Mouse (Mus musculus) hindbrain, embryonic 10.5 days (tissue): ENCODE measurements around the gene Rps2. TPM values are rescaled to one million over a fixed set of nuclear protein-coding genes. Genes with fewer than 3 reads are reported as not detected.
"Not testable (repeated sequence)": the region's sequence is repeated elsewhere in the genome, so short reads cannot be mapped to it uniquely, and the experiment has no call there.

Source experiments
- DNase-seq: peaks from one replicate; pipeline ENCODE4 v3.0.0-alpha.2; 2017; ENCODE audit warnings: low spot score
- H3K27ac ChIP-seq: fragments of 300-500 bp; sonication (generic); 2 replicates; pipeline ENCODE4 v1.5.1; 2016; ENCODE audit warnings: mild to moderate bottlenecking, moderate library complexity
- H3K27me3 ChIP-seq: fragments of 300-500 bp; sonication (generic); 2 replicates; pipeline ENCODE4 v1.6.1; 2016; ENCODE audit warnings: mild to moderate bottlenecking; ENCODE audit not compliant: poor library complexity, insufficient read depth, severe bottlenecking
- H3K36me3 ChIP-seq: fragments of 300-500 bp; sonication (generic); 2 replicates; pipeline ENCODE4 v1.6.1; 2016; ENCODE audit warnings: mild to moderate bottlenecking, moderate library complexity
- H3K4me1 ChIP-seq: fragments of 300-500 bp; sonication (generic); replicated peaks from 2 replicates; pipeline ENCODE4 v1.6.1; 2016; ENCODE audit warnings: mild to moderate bottlenecking
- H3K4me3 ChIP-seq: fragments of 300-500 bp; sonication (generic); 2 replicates; pipeline ENCODE4 v1.5.1; 2016; ENCODE audit warnings: mild to moderate bottlenecking, moderate library complexity
- H3K9me3 ChIP-seq: fragments of 300-500 bp; sonication (generic); 2 replicates; pipeline ENCODE4 v1.6.1; 2016; ENCODE audit warnings: mild to moderate bottlenecking, moderate library complexity
- whole genome bisulfite sequencing: fragments of 180-500 bp; shearing (Covaris S2); methylation state at CpG from one replicate; pipeline ENCODE4 v1.1.7; 2016; 5-methylcytosine and 5-hydroxymethylcytosine counted together
- polyA plus RNA-seq: library from polyadenylated mRNA; unstranded; fragments of >200 nt; fragmentation: Nextera tagmentation; extraction: Ambion mirVana; gene quantifications from 2 replicates; pipeline ENCODE4 v1.2.1, GENCODE M21; 2016

The Rps2 gene
- polyA plus RNA-seq, 1 experiment from 2014 or later = 1,403 TPM

DNA sequence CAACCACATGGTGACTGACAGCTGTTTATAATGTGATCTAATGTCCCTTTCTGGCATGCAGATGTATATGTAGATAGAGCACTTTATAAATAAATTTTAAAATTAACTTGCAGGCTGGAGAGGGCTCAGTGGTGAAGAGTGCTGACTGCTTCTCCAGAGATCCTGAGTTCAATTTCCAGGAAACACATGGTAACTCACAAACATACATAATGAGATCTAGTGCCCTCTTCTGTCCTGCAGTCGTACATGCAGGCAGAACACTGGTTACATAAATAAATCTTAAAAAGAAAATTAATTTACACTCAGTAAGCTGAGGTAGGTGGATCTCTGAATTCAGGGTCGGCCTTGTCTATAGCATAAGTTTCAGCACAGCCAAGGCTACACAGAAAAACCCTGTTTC is 9.3 kb upstream of the Rps2 start:
- H3K4me3 ChIP-seq = peak overlapping the region; percentile 93; the same call in 1 of the 2 replicates
- H3K36me3 ChIP-seq = peaks cover 21% of the 10 kb centered on the region
- DNase-seq = no peak
- no peaks in the 10 kb centered on the region for H3K27me3 ChIP-seq
- H3K27ac ChIP-seq = no peak overlapping the region
- no peaks in the 10 kb centered on the region for H3K9me3 ChIP-seq
- H3K4me1 ChIP-seq = peaks cover 16% of the 10 kb centered on the region
- WGBS = 43% methylated on average over 2 of the region's 2 CpGs

DNA sequence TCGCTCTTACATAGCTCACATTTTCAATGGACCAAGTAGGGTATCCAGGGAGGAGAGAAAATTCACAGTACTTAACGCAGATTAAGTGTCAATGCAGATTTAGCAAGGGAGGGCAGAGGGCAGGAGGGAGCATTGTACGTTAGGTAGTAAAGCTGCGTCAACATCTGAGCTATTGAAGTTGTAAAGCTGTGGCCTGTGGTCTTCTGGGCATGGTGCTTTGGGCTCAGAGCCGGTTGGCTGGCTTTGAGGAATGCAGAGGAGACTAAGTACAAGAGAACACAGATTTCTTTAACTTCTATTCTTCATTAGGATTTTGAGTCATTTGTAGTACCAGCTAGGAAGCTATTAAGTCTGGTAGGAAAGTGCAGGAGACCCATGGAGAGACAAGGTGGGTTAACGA is 2.4 kb upstream of the Rps2 start:
- no peak overlapping the region for H3K4me3 ChIP-seq
- DNase-seq = no peak
- peaks cover 12% of the 10 kb centered on the region for H3K4me1 ChIP-seq
- no peaks in the 10 kb centered on the region for H3K9me3 ChIP-seq
- H3K27ac ChIP-seq = no peak overlapping the region
- WGBS = 74% methylated on average over 6 of the region's 6 CpGs
- no peaks in the 10 kb centered on the region for H3K27me3 ChIP-seq
- H3K36me3 ChIP-seq = peaks cover 36% of the 10 kb centered on the region

DNA sequence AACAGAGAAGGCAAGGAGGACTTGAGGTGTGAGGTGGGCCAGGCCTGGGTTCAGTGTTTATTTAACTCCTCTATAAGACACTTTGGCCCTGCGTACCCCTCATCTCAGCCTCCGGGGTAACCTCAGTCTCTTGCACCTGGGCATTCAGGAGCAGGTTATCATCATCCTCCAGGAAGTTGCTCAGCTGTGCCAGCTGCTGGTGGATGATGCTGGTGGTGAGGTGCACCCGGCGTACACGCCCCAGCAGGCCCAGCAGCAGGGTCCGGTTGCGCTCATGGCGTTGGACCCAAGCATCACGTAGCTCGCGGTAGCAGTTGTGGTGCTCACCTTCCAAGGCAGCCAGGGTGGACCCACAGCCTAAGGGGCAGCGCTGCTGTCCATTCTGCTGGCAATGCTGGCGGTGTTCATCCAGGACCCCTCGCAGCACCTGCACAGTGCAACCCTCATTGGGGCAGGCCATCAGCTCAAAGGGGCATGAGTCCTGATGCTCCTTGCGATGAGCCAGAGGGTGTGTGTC is 1.7 kb upstream of the Rps2 start:
- Histone ChIP-seq H3K4me3 (peak overlapping the region; percentile 9; the same call in 1 of the 2 replicates), H3K4me1 (peaks cover 14% of the 10 kb centered on the region), H3K9me3 (no peaks in the 10 kb centered on the region), H3K27ac (no peak overlapping the region), H3K27me3 (no peaks in the 10 kb centered on the region), H3K36me3 (peaks cover 41% of the 10 kb centered on the region)
- WGBS = 94% methylated on average over 15 of the region's 15 CpGs
- no peak for DNase-seq

DNA sequence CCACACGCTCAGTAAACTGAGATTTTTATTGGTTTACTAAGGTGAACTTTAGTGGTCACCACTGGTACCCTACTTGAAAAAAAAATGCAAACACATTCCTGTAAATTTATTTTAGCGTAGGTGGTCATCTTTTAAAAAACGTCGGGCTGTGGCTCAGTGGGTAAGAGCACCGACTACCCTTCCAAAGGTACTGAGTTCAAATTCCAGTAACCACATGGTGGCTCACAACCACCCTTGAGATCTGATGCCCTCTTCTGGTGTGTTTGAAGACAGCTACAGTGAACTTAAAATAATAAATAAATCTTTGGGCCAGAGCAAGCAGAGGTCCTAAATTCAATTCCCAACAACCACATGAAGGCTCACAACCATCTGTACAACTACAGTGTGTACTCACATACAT is 1.0 kb downstream of the Rps2 start:
- Histone ChIP-seq H3K27ac (peak overlapping the region; percentile 94), H3K4me1 (peaks cover 40% of the 10 kb centered on the region), H3K4me3 (peak overlapping the region; percentile 82), H3K36me3 (peaks cover 56% of the 10 kb centered on the region)
- 65% methylated on average over 5 of the region's 5 CpGs for WGBS
- not testable (repeated sequence) for H3K27me3 ChIP-seq, H3K9me3 ChIP-seq, DNase-seq

DNA sequence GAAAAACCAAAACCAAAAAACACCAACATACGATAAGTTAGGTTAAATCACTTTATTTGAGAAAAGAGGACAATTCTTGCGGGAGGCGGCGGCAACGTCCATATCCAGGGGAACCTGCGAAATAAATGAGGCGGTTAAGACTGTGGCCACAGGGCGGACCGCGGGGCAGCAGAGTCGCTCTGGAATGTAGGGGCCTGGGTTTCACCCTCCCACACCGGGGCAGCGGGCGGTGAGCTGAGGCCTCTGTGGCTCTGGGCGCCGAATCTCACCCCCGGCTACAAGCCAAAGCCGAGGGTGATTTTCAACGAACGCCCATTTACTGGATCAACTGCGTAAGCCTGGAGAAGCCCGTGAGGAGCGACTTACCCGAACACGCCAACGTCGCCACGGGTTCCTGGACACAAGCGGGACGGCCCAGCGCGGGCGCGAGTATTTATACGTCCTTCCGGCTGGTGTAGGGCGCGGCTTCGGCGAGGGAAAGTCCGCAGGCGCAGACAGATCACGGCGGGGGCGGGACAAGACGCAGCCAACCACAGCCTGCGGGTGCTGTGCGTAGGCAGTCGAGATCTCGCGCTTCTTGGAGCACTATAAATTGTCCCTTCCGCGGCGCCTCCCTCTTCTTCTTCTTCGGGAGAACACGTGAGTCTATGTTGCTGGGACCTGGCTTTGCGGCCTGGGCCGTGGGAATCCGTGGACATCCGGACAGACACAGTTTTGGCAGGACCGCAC is 1.7 kb downstream of the Rps2 start:
- H3K27me3 ChIP-seq = no peaks in the 10 kb centered on the region
- peak overlapping the region; percentile 82 for H3K4me3 ChIP-seq
- DNase-seq = peak; percentile 99
- peaks cover 56% of the 10 kb centered on the region for H3K36me3 ChIP-seq
- WGBS = under 1% methylated on average over 61 of the region's 61 CpGs
- peak overlapping the region; percentile 94 for H3K27ac ChIP-seq
- H3K9me3 ChIP-seq = no peaks in the 10 kb centered on the region
- peaks cover 44% of the 10 kb centered on the region for H3K4me1 ChIP-seq

DNA sequence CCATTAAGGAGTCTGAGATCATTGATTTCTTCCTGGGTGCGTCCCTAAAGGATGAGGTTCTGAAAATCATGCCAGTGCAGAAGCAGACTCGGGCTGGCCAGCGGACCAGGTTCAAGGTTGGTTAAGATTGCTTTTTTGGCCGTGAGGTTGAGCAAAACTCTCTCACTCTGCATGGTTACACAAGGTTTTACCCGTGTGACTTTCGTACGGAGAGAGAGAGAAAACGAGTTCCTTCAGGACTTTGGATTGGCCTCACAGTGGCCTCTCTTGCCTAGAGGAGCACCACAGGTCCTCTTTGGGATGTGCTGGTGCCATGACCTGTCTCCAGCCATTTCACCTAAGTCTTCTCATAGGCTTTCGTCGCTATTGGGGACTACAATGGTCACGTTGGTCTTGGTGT is 2.7 kb downstream of the Rps2 start:
- peak overlapping the region; percentile 82 for H3K4me3 ChIP-seq
- peak; percentile 14 for DNase-seq
- not testable (repeated sequence) for H3K27me3 ChIP-seq, H3K9me3 ChIP-seq
- H3K36me3 ChIP-seq = peaks cover 53% of the 10 kb centered on the region
- WGBS = 1% methylated on average over 11 of the region's 11 CpGs
- peak overlapping the region; percentile 94 for H3K27ac ChIP-seq
- peaks cover 44% of the 10 kb centered on the region for H3K4me1 ChIP-seq

DNA sequence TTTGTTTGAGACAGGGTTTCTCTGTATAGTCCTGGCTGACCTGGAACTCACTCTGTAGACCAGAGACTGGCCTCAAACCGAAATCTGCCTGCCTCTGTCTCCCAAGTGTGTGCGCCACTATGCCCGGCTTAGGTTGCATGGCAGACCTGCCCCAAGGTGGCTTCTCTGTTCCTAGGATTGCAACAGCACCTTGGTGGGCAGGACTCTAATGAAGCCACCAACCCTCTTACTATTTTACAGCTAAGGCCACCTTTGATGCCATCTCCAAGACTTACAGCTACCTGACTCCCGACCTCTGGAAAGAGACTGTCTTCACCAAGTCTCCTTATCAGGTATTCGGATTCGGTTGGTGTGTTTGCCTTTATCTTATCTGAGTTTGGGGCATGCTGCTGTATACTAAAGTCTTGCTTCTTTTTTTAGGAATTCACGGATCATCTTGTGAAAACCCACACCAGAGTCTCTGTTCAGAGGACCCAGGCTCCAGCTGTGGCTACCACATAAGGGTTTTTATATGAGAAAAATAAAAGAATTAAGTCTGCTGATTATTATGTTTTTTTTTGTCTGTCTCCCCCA is 3.6 kb downstream of the Rps2 start:
- H3K4me3 ChIP-seq = peak overlapping the region; percentile 82
- 70% methylated on average over 7 of the region's 7 CpGs for WGBS
- H3K36me3 ChIP-seq = peaks cover 44% of the 10 kb centered on the region
- H3K27ac ChIP-seq, H3K27me3 ChIP-seq, DNase-seq, H3K9me3 ChIP-seq: not testable (repeated sequence)
- peaks cover 44% of the 10 kb centered on the region for H3K4me1 ChIP-seq

DNA sequence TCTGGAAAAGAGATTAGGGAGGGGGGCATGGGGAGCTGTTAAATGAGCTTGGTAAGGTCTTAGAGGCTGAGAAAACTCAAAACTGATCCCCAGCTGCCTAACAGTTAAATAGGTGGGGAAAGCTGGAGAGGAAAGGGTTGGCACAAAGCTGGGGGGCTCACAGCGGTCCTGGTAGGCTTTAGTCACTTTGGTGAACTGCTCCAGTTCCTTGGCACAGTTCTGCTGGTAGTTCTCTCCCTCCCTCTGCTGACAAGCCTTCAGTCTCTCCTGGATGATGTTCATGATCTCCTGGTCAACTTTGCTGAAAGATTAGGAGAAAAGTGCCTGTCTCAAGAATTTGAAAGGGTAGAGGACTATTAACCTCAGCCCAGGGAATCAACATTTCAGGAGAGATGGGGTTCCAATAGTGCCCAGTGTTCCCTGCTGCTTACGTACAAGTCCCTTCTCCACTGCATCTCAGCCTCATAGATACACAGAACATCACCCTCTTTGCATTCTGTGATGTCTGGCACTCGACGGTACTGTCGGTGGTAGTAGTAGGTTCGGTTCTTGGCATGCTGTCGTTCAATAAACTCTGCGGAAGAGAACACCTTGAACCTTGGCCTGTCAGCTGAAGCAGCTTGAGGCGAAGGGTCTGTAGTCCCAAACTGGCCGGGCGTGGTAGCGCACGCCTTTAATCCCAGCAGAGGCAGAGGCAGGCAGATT is 4.5 kb downstream of the Rps2 start:
- Histone ChIP-seq H3K27ac (no peak overlapping the region), H3K36me3 (peaks cover 35% of the 10 kb centered on the region), H3K4me1 (peaks cover 44% of the 10 kb centered on the region), H3K27me3 (no peaks in the 10 kb centered on the region), H3K9me3 (no peaks in the 10 kb centered on the region), H3K4me3 (peak overlapping the region; percentile 82)
- peak; percentile 23 for DNase-seq
- 37% methylated on average over 13 of the region's 13 CpGs for WGBS

DNA sequence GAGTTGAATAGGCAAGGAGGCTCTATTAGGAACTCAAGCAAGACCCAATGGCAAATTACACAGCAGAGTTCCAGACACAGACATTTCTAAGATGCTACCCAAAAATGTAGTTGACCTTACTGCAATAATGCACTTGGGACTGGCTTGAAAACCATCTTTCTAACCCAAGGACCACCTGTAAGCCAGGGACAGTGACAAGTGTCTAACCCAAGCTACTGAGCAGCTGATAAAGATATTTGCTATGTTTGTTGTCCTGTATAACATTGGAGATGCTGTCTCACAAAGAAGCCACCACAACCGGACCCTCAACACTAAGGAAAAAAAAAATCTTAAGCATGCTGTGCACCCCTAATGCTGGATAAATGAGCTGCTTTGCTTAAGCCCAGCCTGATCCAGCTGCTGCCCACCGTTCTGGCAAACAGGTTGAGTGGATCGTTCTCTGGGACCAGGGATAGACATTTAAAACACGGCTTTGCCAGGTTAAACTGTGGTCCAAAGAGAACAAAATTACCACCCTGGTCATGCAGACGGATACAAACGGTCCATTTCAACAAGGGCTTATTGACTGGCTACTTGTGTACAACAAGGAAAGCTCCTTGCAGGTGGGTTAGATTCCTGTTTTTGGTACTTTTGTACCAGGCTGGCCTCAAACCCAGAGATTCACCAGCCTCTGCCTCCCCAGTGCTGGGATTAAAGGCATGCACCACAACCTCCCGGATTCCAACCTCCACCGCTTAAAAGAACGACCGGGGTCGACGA is 5.4 kb downstream of the Rps2 start:
- Histone ChIP-seq H3K27ac (peak overlapping the region; percentile 88), H3K4me3 (peak overlapping the region; percentile 82), H3K4me1 (peaks cover 41% of the 10 kb centered on the region), H3K36me3 (peaks cover 26% of the 10 kb centered on the region), H3K27me3 (0 out of 2 replicates have a peak, but pooled peaks cover 3% of the 10 kb centered on the region), H3K9me3 (no peaks in the 10 kb centered on the region)
- 5% methylated on average over 12 of the region's 12 CpGs for WGBS
- DNase-seq = peak; percentile 11

DNA sequence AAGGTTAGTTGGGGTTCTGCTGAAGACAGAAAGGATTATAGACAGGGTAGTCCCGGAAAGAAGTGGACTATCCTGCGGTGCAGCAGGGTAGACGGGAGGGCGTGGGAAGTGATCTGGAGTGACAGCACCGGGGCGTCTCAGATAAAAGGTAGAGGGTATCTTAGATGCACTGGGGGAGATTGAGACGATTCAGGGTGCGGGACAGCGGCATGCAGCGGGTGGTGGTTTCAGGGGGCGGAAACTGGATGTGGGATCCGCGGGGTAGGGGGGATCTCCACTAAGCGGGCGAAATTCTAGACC is 5.9 kb downstream of the Rps2 start:
- Histone ChIP-seq H3K4me3 (peak overlapping the region; percentile 82), H3K4me1 (peaks cover 35% of the 10 kb centered on the region), H3K27ac (peak overlapping the region; percentile 88), H3K9me3 (no peaks in the 10 kb centered on the region), H3K27me3 (0 out of 2 replicates have a peak, but pooled peaks cover 5% of the 10 kb centered on the region), H3K36me3 (peaks cover 21% of the 10 kb centered on the region)
- DNase-seq = no peak
- under 1% methylated on average over 15 of the region's 15 CpGs for WGBS

DNA sequence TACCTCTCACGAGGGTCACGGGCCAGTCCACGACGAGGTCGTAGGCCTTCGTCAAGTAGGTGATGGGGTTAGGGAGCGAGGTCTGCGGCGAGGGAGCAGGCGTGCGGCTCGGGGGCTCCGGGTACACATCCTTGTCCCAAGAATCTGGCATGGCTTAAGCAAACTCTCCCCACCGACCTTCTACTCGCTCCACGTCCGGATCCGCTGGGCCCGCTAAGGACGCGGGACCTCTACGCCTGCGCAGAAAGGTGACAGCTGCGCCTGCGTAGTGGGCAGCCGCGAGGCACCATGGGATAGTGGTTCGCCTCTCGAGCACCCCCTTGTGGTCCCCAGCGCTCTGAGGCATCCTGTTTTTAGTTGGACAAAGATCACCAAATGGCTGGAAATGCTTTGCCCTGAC is 6.3 kb downstream of the Rps2 start, which contains the start of gene Ndufb10:
Gene Ndufb10, minus strand, starts transcription at position 295 of the 400 bp plus-strand sequence.
- peak; percentile 97 for DNase-seq
- H3K27ac ChIP-seq = peak within 1 kb of the TSS; percentile 88
- under 1% methylated on average over 30 of the region's 30 CpGs for WGBS
- H3K36me3 ChIP-seq = peaks cover 21% of the 10 kb centered on the region
- peaks cover 32% of the 10 kb centered on the region for H3K4me1 ChIP-seq
- H3K4me3 ChIP-seq = peak within 1 kb of the TSS; percentile 82
- 0 out of 2 replicates have a peak, but pooled peaks cover 5% of the 10 kb centered on the region for H3K27me3 ChIP-seq
- H3K9me3 ChIP-seq = no peaks in the 10 kb centered on the region

DNA sequence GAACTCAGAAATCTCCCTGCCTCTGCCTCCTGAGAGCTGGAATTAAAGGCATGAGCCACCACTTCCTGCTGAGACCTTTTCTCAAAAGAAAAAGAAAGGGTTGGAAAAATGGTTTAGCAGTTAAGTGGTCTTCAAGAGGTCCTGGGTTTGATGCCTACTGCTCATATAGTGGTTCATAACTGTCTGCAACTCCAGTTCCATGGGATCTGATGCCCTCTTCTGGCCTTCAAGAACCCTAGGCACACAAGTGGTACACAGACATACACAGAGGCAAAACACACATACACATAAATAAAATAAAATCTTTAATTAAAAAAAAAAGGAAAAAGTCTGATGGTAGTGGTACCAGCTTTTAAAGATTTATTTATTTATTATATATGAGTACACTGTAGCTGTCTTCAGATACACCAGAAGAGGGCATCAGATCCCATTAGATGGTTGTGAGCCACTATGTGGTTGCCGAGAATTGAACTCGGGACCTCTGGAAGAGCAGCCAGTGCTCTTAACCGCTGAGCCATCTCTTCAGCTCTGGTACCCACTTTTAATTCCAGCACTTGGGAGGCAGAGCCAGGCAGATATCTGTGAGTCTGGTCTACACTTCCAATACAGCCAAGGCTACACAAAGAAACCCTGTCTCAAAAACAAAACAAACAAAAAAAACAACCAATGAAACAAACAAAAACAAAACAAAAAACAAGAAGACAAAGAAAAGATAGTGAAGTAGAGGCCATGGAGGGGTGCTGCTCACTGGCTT is 7.9 kb downstream of the Rps2 start:
- Histone ChIP-seq H3K4me1 (peaks cover 32% of the 10 kb centered on the region), H3K4me3 (no peak overlapping the region), H3K36me3 (peaks cover 18% of the 10 kb centered on the region), H3K27me3 (0 out of 2 replicates have a peak, but pooled peaks cover 5% of the 10 kb centered on the region), H3K9me3 (no peaks in the 10 kb centered on the region), H3K27ac (no peak overlapping the region)
- 76% methylated on average over 3 of the region's 3 CpGs for WGBS
- no peak for DNase-seq
